Mouse (Mus musculus): ENCODE results near the gene Clcn5. TPM values are rescaled to one million over a fixed set of nuclear protein-coding genes. Genes with fewer than 3 reads are reported as not detected.

Gene Clcn5
- 1 to 10 TPM; 4.3 to 5.8 TPM for polyA plus RNA-seq (2017; shearing (Covaris generic))

DNA sequence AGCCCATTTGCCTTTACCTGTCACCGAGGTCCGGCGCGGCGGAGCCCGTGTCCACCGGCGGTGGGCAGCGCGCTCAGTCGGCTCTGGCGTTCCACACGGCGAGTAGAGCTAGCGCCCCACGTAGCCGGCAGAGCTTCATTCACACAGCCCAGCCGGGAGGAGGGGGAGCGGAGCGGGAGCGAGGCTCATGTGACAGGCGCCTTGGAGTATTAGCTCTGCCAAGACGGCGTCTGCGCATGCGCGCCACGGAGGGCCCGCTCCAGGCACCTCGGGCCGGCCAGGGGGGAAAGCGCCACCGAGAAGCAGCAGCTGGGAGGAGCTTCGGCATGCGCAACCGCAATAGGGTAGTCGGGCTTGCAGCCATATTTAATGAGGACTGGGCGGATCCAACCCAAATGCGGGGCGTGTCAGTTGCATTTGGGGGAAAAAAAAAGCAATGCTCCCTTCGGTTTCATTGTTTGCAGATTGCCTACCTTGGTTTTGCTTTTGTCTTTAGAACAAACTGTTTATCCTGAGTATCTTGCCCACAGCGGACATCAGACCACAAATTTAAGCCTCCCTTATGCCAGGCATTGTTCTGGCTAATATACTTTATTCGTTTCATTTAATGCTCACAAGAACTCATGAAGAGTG, at the start of gene Clcn5:
TSS of gene Clcn5 (minus strand) at position 270 of the 633 bp plus-strand sequence.

Other genes starting within 250 kb of the Clcn5 start
- gene Usp27x, start 56.5 kb upstream of the Clcn5 start, polyA plus RNA-seq (2017; shearing (Covaris generic)): 1 to 10 TPM in 1 of 2 experiments, under 1 TPM in 1; 0.30 to 1.0 TPM